Mouse (Mus musculus) embryonic facial prominence, embryonic 15.5 days (tissue): Measurements from ENCODE around the gene Rangrf. TPM values are rescaled to one million over a fixed set of nuclear protein-coding genes. Genes with fewer than 3 reads are reported as not detected.
"Not testable (repeated sequence)": the region's sequence is repeated elsewhere in the genome, so short reads cannot be mapped to it uniquely, and the experiment has no call there.

ENCODE experiments used
- ATAC-seq: fragments of 200-750 bp; cut with Nextera tagmentation; 2 replicates; pipeline ENCODE4 v1.8.0; 2017; ENCODE audit warnings: low read depth, moderate TSS enrichment; ENCODE audit not compliant: insufficient number of reproducible peaks, low FRiP score, low TSS enrichment
- H3K27ac ChIP-seq: fragments of 300-500 bp; sonication (generic); replicated peaks from 2 replicates; pipeline ENCODE4 v1.5.1; 2015; ENCODE audit warnings: mild to moderate bottlenecking, inconsistent platforms
- H3K27me3 ChIP-seq: fragments of 300-500 bp; sonication (generic); 2 replicates; pipeline ENCODE4 v1.6.1; 2015; ENCODE audit warnings: inconsistent platforms
- H3K36me3 ChIP-seq: fragments of 300-500 bp; sonication (generic); 2 replicates; pipeline ENCODE4 v1.6.1; 2015; ENCODE audit warnings: mild to moderate bottlenecking, inconsistent platforms
- H3K4me1 ChIP-seq: fragments of 300-500 bp; sonication (generic); 2 replicates; pipeline ENCODE4 v1.6.1; 2015; ENCODE audit warnings: inconsistent platforms
- H3K4me2 ChIP-seq: fragments of 300-500 bp; sonication (generic); replicated peaks from 2 replicates; pipeline ENCODE4 v1.6.1; 2015; ENCODE audit warnings: mild to moderate bottlenecking, inconsistent platforms
- H3K4me3 ChIP-seq: fragments of 300-500 bp; sonication (generic); replicated peaks from 2 replicates; pipeline ENCODE4 v1.5.1; 2015; ENCODE audit warnings: mild to moderate bottlenecking, inconsistent platforms
- H3K9ac ChIP-seq: fragments of 300-500 bp; sonication (generic); 2 replicates; pipeline ENCODE4 v1.6.1; 2015; ENCODE audit warnings: inconsistent platforms
- H3K9me3 ChIP-seq: fragments of 300-500 bp; sonication (generic); replicated peaks from 2 replicates; pipeline ENCODE4 v1.6.1; 2016; ENCODE audit warnings: inconsistent platforms
- WGBS: fragments of 180-500 bp; shearing (Covaris S2); methylation state at CpG from one replicate; pipeline ENCODE4 v1.1.7; 2015; 5-methylcytosine and 5-hydroxymethylcytosine counted together
- polyA plus RNA-seq: library from polyadenylated mRNA; unstranded; fragments of >200 nt; fragmentation: Nextera tagmentation; extraction: Ambion mirVana; gene quantifications from 2 replicates; pipeline ENCODE4 v1.2.1, GENCODE M21; 2015

The Rangrf gene
- polyA plus RNA-seq, 1 experiment from 2014 or later: 52.3 TPM

DNA sequence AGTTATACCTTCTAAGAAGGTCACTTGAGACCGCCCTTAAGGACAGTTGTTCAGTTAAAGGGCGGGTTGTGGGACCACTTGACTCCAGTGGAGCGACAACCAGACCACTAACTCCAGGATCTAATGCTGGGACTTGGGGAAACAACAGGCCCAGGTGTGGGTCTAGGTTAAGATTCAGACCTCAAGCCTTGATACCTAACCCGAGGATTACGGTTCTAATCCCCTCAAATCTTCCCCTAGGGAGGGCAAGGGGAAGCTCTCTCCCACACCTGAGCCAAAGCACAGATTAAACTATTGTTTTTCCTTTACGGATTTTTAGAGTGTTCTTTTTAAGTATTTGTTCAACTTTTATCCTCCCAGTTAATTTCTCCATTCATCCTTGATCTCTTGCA lies 930 bp downstream of the Rangrf start:
- Histone ChIP-seq H3K9me3 (no peaks in the 10 kb centered on the region), H3K27ac (no peak overlapping the region), H3K4me3 (peak overlapping the region; percentile 51), H3K36me3 (no peaks in the 10 kb centered on the region), H3K27me3 (no peaks in the 10 kb centered on the region), H3K9ac (no peak overlapping the region), H3K4me2 (peak overlapping the region; percentile 72), H3K4me1 (peaks cover 12% of the 10 kb centered on the region)
- 28% methylated on average over 6 of the region's 6 CpGs for WGBS
- ATAC-seq: no peak

DNA sequence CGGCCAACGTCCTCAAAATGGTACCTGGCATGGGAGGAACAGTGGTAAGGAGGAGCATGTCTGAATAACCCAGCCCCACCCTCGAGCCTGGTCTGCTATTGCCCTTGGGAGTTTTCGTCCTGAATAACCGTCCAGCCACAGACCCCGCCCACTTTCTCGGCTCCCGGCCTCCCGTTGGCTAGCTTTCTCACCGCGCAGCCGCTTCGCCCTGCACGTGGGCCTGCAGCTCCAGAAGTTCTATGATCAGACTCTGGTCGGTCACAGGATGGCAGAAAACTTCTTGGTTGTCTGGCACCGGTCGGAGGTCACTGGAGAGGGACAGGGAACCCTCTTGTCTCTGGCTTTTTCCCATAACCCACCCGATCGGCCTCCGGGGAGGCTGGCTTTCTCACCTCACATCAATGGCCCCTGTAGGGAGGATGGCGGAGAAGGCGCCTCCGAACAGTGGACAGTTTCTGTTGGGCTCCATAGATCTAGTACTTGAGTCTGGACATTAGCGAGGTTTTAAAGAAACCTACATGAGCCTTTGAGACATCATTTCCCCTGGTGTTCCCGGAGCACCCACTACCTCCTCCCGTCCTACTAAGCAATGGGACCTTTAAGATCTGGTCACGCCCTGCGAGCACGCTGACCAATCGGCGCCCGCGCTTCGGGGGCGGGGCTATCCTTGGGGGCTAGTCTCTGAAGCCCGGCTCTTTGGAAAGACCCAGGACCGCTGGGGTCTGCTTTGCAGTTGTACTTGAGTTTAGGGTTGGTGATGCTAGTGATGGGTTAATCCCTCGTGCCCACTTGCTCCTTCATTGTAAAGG lies 1.5 kb downstream of the Rangrf start:
- Histone ChIP-seq H3K4me3 (peak overlapping the region; percentile 51), H3K4me1 (peaks cover 18% of the 10 kb centered on the region), H3K9ac (peak overlapping the region; percentile 33), H3K4me2 (peak overlapping the region; percentile 72)
- H3K27ac ChIP-seq, H3K36me3 ChIP-seq, H3K27me3 ChIP-seq, H3K9me3 ChIP-seq: not testable (repeated sequence)
- WGBS: 1% methylated on average over 38 of the region's 38 CpGs
- ATAC-seq: peak; percentile 87

DNA sequence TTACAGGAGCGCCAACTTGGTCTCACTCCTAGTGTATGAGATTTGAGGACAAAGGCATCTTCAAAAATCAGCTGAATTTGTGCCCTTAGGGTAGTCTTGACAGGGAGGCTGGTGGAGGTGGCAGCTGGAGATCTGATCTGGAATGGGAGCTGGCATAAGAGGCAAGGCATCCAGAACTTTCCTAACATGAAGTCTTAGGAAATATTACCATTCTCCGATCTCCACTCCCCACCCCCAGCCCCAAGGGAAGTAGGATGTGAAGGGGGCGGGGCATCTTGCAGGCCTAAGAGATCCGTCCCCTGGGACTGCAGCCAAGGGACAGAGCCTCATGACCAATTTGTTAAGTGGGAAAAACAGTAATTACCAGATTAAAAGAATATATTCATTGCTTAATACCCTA lies 4.8 kb downstream of the Rangrf start:
- Histone ChIP-seq H3K9me3 (no peaks in the 10 kb centered on the region), H3K36me3 (no peaks in the 10 kb centered on the region), H3K27me3 (no peaks in the 10 kb centered on the region), H3K4me1 (peaks cover 27% of the 10 kb centered on the region), H3K9ac (no peak overlapping the region), H3K4me2 (no peak overlapping the region), H3K4me3 (no peak overlapping the region), H3K27ac (no peak overlapping the region)
- 62% methylated on average over 4 of the region's 4 CpGs for WGBS
- no peak for ATAC-seq

DNA sequence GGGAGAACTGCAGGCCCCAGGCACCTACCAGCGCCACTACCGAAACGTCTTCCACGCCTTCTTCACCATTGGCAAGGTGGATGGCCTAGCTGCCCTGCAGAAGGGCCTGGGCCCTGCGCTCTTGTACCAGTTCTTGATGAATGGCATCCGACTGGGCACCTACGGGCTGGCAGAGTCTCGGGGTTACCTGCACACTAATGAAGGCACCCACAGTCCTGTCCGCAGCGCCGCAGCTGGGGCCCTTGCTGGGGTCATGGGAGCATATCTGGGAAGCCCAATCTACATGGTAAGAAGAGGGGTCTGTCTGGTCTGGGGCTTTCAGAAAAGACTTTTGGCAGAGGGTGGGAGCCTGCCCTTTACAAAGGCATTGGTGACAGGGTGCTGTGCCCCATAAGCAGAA lies 6.2 kb downstream of the Rangrf start:
- peak overlapping the region; percentile 91 for H3K4me2 ChIP-seq
- H3K9ac ChIP-seq: no peak overlapping the region

DNA sequence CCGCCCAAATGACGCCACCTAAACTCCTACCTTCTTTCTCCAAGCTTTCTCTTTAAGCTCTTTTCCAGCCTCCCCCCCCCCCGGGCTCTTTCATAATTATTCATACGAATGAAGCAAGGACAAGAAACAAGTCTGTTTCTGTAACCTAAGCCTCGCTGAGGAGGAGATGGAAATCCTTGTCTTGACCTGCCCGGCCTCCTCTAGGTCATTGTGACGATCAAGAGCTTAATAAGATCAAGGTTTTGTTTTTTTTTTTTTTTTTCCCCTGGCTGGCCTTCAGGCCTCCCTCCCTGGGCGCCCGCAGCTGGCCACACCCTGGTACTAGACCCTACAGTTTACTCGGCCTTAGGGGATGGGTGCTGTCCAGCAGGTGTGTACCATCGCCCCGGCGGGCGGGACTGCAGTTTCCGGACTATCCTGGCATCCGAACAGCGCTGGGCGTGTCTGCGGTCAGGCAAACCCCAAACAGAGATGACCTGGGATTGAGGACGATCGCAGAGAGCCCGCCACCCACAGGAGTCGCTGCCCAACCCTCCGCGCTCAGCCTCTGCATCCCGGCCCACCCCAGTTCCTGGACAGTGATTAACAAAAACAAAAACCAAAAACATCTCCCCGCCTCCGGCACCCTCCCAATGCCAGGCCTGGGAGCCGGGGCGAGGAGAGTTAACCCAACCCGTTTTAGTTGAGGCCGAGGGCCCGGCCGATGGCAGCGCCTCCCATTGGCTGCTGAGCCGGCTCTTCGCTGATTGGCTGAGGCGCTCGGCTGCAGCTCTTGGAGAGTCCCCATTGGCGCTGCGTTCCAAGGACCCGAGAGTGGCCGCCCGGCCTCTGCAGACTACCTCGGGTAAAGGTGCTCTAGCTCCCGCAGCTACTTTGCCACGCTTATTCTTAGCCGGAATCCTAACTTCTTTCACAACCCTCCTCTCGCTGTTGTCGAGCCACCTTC lies 7.4 kb downstream of the Rangrf start, which contains the start of gene Slc25a35:
Slc25a35 (plus strand) TSS at position 795 of the 946 bp plus-strand sequence.
- Histone ChIP-seq H3K9me3 (no peaks in the 10 kb centered on the region), H3K4me3 (peak within 1 kb of the TSS; percentile 53), H3K4me2 (peak within 1 kb of the TSS; percentile 91), H3K4me1 (peaks cover 16% of the 10 kb centered on the region), H3K9ac (peak within 1 kb of the TSS; percentile 42), H3K36me3 (no peaks in the 10 kb centered on the region), H3K27me3 (no peaks in the 10 kb centered on the region), H3K27ac (peak within 1 kb of the TSS; percentile 18; the same call in 1 of the 2 replicates)
- ATAC-seq: peak; percentile 94
- under 1% methylated on average over 50 of the region's 50 CpGs for WGBS

More for the DNA sequence above, 6.2 kb downstream of the Rangrf start:
- peak overlapping the region; percentile 53 for H3K4me3 ChIP-seq
- no peak for ATAC-seq
- no peaks in the 10 kb centered on the region for H3K27me3 ChIP-seq
- H3K4me1 ChIP-seq: peaks cover 23% of the 10 kb centered on the region
- no peaks in the 10 kb centered on the region for H3K36me3 ChIP-seq
- 80% methylated on average over 11 of the region's 11 CpGs for WGBS
- H3K9me3 ChIP-seq: no peaks in the 10 kb centered on the region
- H3K27ac ChIP-seq: no peak overlapping the region

DNA sequence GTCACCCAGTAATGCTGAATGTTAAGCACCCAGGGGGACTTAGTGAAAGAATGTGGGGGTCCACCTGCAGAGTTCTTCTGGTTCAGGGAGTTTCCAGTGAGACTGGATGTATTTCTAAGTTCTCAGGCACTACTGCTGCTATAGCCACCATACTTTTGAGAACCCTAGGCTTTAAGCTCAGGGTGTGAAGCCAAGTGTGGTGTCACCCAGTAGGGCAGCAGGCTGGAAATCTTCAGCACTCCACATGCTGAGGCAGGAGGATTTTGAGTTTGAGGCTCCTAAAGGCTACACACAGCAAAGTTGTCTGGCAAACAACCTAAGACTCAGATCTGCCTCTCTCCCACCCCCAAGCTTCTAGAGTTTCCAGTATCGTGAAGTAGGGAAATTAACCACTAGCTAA lies 8.4 kb downstream of the Rangrf start:
- WGBS: 3% methylated on average over 1 of the region's 1 CpGs
- no peak overlapping the region for H3K4me2 ChIP-seq
- H3K4me3 ChIP-seq: no peak overlapping the region
- no peak overlapping the region for H3K27ac ChIP-seq
- no peaks in the 10 kb centered on the region for H3K36me3 ChIP-seq
- no peaks in the 10 kb centered on the region for H3K9me3 ChIP-seq
- ATAC-seq: no peak
- peaks cover 15% of the 10 kb centered on the region for H3K4me1 ChIP-seq
- H3K9ac ChIP-seq: no peak overlapping the region
- no peaks in the 10 kb centered on the region for H3K27me3 ChIP-seq

DNA sequence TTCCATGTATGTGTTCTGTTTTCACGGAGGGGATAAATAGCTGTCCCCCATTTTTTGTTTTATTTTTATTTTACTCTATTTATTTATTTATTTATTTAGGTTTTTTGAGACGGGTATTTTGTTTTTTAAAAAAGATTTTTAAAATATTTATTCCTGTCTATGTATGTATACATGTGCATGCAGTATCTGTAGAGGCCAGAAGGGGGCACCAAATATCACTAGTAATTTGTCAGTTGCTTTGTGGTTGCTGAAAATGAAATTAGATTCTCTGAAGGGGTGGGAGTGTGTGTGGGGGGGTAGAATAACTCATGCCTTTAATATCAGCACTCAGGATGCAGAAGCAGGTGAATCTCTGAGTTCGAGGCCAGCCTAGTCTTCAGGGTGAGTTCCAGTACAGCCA lies 9.1 kb downstream of the Rangrf start:
- no peaks in the 10 kb centered on the region for H3K9me3 ChIP-seq
- H3K9ac ChIP-seq: no peak overlapping the region
- peaks cover 15% of the 10 kb centered on the region for H3K4me1 ChIP-seq
- 29% methylated on average over 3 of the region's 3 CpGs for WGBS
- H3K36me3 ChIP-seq: no peaks in the 10 kb centered on the region
- H3K27me3 ChIP-seq: no peaks in the 10 kb centered on the region
- ATAC-seq: no peak
- H3K4me2 ChIP-seq: no peak overlapping the region
- no peak overlapping the region for H3K4me3 ChIP-seq
- H3K27ac ChIP-seq: no peak overlapping the region

DNA sequence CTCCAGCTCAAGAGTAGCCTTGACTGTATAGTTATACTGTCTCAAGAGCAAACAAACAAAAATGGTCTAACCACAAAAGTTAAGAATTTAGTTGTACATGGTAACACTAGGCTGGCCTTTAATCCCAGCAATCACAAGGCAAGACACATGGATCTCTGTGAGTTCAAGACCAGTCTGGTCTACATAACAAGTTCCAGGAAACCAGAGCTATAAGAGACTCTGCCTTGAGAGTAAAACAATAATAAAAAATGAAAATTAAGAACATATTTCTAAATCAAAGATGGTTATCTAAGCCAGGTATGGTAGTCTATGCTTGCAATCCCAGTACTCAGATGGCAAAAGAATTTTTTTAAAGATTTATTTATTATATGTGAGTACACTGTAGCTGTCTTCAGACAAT lies 9.9 kb downstream of the Rangrf start:
- H3K4me2 ChIP-seq: no peak overlapping the region
- H3K9ac ChIP-seq: no peak overlapping the region
- H3K27ac ChIP-seq: no peak overlapping the region
- no peak for ATAC-seq
- H3K9me3 ChIP-seq: no peaks in the 10 kb centered on the region
- no peaks in the 10 kb centered on the region for H3K27me3 ChIP-seq
- no peaks in the 10 kb centered on the region for H3K36me3 ChIP-seq
- H3K4me3 ChIP-seq: no peak overlapping the region
- peaks cover 15% of the 10 kb centered on the region for H3K4me1 ChIP-seq

DNA sequence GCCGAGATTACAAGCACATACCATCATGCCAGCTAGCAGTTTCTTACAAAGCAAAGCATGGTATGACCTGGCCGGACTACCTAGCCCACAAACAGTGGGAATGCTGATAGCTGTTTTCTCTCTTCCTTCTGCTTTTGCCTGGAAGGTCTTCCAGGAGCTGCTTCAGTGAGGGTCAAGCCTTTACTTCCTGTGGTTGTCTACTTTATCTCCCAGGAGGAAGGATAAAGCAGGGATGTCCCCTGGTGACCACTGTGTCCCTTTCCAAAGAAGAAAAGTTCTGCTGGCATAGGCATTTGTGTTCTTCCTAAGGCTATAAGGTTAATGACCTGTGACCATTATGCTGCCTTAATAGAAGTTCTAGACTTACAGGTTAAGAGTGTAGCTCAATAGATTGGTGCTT lies 11.6 kb downstream of the Rangrf start:
- no peak overlapping the region for H3K4me3 ChIP-seq
- no peaks in the 10 kb centered on the region for H3K27me3 ChIP-seq
- H3K4me2 ChIP-seq: no peak overlapping the region
- no peaks in the 10 kb centered on the region for H3K9me3 ChIP-seq
- WGBS: 80% methylated on average over 2 of the region's 2 CpGs
- no peak overlapping the region for H3K27ac ChIP-seq
- peaks cover 8% of the 10 kb centered on the region for H3K4me1 ChIP-seq
- H3K9ac ChIP-seq: no peak overlapping the region
- no peak for ATAC-seq
- H3K36me3 ChIP-seq: no peaks in the 10 kb centered on the region

DNA sequence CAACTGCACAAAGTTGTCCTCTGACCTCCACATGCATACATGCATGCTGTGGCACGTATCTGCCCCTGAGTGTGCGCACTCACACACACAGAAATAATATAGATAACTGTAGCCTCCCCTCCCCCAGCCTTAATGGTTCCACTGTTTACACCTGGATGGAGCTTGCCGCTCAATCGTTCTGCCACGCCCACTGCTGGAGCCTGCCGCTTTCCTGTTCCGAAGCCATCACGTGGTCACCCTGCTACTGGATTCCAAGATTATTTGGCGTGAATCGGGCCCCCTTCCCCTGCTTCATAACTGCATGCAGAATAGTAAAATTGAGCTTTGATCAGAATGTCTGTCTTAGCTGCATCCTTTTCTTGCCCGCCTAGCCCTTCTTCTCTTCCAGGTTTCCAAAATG lies 12.8 kb downstream of the Rangrf start:
- WGBS: 18% methylated on average over 11 of the region's 11 CpGs
- H3K4me2 ChIP-seq, H3K9ac ChIP-seq: not testable (repeated sequence)

DNA sequence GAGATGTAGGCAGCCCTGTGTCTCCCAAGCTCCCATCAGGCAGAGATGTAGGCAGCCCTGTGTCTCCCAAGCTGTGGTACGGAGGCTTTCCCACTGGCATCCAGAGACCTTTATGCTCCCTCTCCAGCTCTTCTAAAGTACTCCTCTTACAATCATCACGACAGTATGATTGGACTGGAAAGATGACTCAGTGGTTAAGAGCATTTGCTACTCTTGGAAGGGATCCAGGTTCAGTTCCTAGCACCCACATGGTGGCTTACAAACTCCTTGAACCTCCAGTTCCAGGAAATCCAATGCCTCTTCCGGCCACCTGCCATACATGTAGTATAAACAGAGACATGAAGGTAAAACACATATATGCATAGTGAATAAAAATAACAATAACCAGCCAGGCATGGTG lies 13.4 kb downstream of the Rangrf start:
- H3K4me2 ChIP-seq: no peak overlapping the region
- H3K9me3 ChIP-seq: no peaks in the 10 kb centered on the region
- ATAC-seq: no peak
- H3K27me3 ChIP-seq: 0 out of 2 replicates have a peak, but pooled peaks cover 2% of the 10 kb centered on the region
- no peaks in the 10 kb centered on the region for H3K36me3 ChIP-seq
- no peak overlapping the region for H3K9ac ChIP-seq
- H3K27ac ChIP-seq: no peak overlapping the region
- 67% methylated on average over 3 of the region's 3 CpGs for WGBS
- H3K4me1 ChIP-seq: no peaks in the 10 kb centered on the region
- no peak overlapping the region for H3K4me3 ChIP-seq

More for the DNA sequence above, 12.8 kb downstream of the Rangrf start:
- H3K9me3 ChIP-seq, H3K4me3 ChIP-seq, H3K27ac ChIP-seq, ATAC-seq, H3K36me3 ChIP-seq, H3K27me3 ChIP-seq, H3K4me1 ChIP-seq: not testable (repeated sequence)
